Mouse (Mus musculus) cerebellum, postnatal 25 days (tissue): Measurements from ENCODE around the gene Gm49486.
"Not testable (repeated sequence)": the region's sequence is repeated elsewhere in the genome, so short reads cannot be mapped to it uniquely, and the experiment has no call there.

Experiments used
- DNase-seq, 2 experiments: peaks; one replicate each; pipeline ENCODE4 v3.0.0; 2021; ENCODE audit warnings: mixed read lengths in 2 of 2

Gm49486 gene

DNA sequence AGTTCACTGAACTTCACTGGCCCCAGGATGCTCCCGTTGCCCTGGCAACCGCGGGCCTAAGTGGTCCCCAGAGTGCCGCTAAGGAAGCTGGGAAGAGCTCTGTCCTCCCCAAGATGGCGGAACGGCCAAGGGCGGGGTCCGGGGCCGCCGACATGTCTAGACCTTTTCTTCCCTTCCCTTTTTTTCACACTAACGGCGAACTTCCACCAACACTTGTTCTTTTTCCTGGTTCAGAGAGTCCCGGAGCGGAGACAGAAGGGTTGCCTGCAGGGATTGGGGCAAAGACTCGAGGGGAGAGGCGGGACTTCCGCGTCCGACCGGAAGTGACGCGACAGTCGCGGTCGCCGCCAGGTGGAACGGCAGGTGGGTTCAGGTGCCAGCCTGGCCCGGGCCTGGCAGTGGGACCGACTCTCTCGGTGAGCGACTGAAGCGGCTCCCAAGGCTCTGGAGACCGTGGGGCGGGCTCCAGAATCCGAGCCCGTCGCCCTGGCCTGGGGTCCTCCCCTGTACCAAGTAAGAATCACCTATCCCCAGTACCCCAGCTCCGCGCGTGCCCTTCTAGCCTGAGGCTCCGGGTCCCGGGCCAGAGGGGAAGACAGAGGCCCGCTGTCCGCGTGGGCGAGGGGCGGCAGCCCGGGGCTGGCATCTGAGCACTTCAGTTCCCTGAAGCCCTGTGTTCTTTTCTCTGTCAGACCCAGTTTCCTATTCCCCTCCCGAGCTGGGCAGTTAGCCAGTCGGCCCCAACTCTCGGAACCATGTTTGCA is at the start of gene Gm49486, which contains the start of gene Pick1:
Gm49486 (plus strand) TSS at position 334 of the 764 bp plus-strand sequence.
Pick1 (plus strand) TSS at position 116 of the 764 bp plus-strand sequence.
- DNase-seq = peak; percentile 96 to 97

DNA sequence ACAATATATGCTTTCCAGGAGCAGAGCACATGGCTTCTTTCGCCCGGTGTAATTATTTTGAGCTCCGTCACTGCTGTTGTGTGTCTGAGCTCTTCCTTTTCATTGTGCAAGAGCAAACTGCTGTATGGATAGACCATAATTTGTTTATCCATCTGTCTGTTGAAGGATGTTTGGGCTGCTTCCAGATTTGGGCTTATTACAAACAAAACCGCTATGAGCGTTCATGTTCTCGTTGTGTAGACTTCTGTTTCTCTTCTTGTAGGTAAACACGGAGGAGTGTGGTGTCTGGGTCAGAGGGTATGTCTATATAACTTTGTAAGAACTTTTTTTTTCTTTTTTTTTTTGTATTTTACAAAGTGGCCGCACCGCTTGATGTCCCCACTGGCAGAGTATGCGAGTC is 44.0 kb upstream of the Gm49486 start:
- no peak for DNase-seq

DNA sequence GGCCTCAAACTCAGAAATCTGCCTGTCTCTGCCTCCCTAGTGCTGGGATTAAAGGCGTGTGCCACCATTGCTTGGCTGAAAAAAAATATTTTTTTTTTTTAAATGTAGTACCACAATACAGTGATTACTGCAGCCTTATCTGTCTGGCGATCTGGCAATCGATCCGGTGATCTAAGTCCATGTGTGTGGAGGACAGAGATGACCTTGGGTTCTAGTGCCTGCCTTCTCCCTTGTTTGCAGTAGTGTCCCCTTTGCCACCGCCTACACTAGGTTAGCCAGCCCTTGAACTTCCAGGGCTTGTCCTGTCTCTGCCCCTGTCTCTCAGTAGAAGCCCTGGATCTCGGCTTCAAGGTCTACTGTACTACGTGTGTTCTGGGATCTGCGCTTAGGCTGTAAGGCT is 41.4 kb upstream of the Gm49486 start:
- no peak for DNase-seq

DNA sequence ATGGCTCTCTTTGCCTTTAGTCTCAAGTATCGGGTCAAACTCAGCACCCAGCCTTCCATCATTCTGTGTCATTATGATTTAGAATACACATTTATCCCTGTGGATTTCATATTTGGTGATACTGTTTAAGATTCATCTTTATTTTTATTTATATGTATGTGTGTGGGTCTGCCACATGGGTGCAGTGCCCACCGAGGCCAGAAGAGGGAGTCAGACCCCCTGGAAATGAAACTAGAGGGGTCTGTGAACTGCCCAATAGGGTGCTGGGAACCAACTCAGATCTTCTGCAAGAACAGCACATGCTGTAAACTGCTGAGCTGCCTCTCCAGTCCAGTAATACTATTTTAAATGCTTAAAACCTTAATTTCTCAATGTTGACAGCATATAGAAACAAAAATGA is 37.8 kb upstream of the Gm49486 start:
- no peak for DNase-seq

DNA sequence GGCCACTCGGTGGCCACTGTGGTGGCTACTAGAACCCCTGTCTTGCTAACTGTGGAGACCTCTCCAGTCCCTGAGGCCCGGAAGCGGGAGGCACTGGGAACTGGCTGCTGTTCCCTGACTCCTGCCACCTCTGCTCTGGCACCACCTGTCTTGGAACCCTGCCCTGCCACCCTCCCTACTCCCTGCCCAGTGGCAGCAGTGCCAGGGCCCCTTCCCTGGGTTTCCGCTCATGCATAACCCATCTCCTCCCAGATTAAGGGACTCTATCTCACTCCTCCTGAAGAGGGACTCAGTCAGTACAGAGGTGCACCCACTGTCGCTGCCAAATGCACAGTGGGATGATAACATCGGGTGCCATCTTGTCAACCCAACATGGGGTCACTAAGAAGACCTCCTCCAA is 36.7 kb upstream of the Gm49486 start:
- DNase-seq = no peak

DNA sequence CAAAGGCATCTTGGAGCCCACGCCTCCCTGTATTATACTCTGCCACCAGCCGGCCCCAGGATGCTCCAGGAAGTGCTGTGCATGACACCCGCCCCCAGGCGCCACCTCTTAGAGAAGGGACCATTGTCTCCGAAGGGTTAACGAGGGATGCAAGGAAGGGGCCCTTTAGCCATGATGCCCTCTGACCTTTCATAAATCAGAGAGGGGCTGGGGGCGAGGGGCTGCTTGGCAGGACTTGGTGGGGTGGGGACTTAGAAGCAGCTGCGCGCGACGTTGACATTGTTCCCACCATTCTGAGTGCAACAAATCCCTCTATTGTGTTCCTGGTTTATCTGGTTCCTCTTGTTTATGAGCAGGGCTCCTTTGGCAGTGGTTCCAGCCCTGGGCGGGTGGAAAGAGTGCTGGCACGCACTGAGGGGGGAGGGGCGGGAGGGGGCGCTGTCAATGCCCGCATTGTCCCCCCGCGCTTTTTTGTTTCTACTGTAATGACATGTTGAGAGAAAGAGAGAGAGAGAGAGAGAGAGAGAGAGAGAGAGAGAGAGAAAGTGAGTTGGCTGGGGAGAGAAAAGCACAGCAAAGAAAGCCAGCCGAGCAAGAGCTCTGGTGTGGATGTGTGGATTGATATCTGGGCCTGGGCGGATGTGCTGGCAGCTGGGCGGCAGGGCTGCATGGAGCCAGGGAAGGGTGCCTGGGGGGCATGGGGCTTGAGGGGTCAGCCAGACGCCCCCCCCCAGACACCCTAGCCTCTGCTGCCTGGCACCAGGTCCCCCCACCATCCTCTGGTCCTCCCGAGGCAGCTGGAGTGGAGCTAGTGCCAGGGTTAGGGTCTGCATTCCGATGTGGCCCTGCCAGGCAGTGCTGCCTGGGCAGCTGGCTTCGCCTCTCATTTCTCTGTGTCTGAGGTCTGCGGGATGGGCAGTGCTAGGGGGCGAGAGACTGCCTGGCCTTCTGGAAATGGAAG is 36.0 kb upstream of the Gm49486 start:
- DNase-seq = peak in 1 of 2 experiments; percentile 38

DNA sequence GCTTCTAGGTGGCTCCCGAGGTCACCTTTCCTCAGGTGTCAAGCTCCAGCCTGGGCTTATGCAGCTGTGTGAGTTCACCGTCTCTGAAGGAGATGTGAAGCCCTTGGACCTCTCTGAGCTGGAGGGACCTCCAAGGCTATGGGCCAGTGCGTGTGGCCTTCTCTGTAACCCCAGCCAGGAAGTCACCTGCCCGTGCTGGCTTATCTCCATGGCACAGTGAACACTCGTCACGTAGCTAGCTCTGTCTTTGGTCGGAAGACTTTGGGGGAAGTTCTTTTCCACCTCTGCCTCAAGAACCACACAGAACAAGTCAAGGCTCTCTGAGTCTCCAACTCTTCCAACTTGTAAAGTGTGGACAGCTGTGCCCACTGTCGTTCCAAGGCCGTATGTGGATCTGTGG is 35.1 kb upstream of the Gm49486 start:
- DNase-seq = no peak

DNA sequence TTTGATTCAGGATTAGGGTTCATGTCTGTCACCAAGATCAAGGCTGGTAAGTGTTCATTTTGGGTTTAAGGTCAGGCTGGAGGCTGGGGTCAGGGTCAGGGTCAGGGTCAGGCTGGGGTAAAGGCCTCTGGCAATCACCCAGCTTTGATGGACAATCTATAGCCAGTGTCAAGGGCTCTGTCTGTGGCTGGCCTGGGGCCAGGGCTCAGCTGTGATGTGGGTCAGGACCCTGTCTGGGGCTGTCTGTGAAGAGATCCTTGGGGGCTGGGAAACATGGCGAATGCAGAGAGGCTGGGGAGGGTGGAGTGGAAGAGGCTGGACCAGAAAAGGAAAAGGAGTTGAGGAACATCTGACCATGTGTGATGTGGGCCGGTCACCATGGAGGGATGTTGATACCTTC is 34.2 kb upstream of the Gm49486 start:
- no peak for DNase-seq

DNA sequence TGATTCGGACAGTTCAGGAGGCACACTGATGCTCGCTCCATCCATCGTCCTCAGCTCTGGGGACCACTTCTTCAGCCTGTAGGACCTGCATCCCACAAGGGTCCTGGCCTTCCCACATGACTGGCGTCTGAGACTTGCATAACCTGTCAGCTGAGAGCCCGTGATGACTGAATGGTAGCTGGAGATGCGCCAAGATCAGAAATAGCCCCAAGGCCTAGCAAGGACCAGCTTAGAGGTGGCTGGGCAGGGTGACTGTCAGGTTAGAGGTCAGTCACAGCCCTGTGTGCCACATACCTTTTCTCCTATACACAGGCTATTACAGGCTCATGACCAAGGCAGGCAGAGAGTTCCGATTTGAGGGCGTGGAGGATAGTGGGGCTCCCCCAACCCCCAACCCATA is 33.7 kb upstream of the Gm49486 start:
- DNase-seq = no peak

DNA sequence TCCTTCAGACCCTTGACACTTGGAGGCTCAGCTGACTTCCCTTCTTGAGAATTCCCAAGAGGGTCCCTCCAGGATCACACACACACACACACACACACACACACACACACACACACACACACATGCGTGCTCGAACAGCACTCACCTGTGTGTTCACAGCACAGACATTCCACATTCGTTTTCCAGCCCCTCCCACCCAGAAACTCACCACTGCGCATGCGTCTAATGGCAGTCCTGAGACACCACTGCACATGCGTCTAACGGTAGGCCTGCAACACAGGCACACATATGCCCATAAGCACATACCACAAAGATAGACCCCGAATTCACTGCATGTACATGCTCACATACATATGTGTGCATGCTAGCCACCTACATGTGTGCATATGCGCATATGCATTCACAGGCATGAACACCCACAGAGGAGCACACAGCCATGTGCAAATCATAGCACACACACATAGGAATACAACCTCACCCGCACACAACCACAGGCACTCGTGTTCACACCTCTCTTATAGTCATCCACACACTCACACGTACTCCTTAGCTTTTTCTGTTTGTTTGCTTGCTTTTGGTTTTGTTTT is 29.7 kb upstream of the Gm49486 start:
- no peak for DNase-seq

DNA sequence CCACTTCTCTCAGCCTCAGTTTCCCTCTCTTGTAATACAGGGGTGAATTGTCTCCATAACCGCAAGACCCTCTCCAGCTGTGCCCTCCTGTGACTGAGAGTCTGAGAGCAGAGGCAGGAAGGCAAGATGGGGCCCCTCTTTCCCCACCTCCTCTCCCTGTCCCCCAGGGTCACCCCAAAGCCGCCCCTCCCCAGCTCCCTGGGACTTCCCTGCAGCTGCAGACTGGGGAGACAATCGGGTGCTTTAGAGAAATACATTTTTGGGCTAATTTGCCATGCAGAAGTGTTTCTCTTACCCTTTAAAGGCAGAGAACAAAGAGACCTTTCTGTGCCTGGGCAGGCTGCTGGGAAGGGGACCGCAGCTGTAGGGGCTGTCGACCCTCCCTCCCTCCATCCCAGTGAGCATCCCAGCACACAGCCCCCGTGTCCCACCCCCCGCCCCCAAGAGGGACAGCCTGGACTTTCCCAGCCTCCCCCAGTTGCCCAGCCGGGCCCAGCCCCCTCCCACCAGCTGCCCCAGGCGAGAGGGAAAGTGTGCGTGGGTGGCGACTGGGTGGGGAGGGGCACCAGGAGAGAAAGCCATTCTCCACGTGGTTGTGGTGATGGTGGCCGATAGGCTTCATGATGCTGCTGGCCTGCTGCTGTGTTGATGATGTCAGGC is 27.6 kb upstream of the Gm49486 start:
- DNase-seq = no peak

DNA sequence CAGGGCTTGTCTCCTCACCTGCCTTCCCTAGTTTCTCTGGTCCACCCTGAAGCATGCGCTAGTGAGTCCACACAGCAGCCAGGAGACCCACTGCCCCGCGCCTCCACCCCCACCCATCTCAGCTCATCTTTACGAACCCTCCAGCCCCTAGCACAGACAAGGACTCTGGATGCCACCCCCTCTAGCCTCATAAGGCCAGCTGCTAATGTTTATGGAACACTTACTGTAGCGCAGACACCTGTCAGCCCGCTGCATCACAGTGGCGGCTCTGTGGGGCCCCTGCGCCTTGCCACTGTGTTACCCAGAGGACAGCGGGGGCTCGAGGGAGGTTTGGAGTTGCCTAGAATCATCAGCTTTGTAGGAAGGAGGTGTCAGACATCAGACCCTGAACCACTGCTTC is 26.6 kb upstream of the Gm49486 start:
- DNase-seq = no peak

DNA sequence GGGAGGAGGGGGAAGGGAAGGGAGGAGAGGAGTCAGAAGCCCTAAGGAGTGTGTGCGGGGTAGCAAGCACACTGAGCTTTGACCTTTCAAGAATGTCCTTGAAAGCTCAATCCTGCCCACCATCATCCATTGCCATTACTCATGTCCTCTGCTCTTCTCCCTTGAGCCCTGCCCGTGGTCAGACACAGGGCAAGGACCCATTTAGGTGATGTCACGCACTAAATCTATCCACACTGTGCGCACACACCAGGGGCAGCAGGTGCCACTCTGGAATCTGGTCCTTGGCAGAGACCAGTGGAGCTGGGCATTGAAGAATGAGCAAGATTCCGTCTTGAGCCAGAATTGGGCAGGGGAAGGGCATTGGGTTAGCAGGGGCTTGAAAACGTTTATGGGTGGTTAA is 21.0 kb upstream of the Gm49486 start:
- no peak for DNase-seq

DNA sequence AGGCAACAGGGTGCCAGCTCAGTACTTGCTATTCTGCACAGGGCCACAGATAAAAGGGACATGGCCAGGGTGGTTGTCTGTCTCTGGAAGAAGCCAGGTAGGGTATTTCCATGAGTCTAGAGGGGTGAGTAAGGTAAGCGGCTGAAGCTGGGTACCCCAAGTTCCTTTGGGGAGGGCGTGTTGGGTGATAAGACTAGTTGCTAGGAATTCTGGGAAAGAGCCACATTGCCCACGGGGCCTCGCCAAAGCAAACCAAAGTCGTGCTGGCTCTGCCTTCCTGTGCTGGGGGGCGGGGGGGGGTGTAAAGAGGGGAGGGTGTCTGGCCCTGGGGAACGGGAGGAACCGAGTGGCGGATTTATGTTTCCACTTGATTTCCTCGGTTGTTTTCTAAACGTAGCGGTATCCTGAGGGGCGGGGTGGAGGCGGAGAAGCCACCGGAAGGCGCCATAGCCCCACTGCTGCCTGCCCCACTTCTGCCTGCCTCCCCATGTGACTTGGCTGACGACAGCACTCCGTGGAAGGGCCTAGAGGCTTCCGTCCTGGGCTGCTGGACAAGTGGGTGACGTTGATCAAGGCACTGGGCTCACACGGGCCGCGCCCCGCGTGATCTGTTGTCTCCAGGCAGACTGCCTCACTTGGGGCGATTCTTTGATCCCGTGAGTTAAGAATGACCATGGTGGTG is 20.3 kb upstream of the Gm49486 start:
- peak in 1 of 2 experiments; percentile 12 for DNase-seq

DNA sequence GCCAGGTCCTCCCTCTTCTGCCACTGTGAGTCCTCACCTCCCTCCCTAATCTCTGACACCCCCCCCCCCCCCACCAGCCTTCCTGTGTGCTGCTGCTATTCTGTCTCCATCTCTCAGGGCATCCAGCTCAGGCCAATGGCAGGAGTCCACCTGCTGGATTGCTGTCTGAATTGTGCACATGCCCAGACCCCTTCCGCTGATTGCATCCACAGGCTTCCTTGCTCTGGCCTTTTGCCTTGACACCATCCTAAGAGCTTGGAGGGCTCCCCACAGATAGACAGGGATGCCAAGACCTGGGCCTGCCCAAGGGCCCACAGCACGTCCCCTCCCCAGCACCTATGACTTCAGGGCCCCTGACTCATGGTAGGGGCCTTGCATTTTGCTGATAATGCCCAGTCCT is 18.8 kb upstream of the Gm49486 start:
- DNase-seq = no peak

DNA sequence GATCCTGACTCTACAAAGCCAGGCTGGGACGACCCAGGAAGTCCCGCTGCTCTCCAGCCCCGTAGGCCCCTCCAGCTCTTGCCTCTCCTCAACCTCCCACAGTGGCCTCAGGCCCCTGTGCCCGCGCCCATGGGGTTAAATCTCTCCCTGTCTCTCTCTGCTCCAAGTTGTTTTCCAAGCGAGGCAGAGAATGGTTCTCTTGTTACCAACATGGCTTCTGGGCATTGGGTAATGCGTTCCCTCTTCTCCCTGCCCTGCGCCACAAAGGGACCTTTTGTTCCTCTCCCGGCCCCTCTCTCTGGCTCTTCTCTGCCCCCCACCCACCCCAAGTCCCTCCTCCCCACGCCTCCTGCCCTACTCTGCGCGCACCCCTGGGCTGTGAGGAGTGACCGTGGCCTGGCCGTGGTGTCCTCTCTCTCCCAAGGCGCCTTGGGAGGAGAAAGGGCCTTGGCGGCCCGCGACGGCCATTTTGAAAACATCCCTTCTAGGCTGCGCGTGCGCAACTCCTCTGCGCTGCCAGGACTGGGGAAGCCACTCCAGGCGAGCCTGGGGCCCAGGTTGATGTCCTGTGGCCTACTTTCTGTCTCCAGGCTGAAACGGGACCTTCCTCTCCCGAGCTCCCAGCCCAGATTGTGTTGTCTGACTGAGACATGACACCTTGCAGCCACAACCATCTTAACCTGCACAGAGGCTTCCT is 16.3 kb upstream of the Gm49486 start:
- DNase-seq = no peak

DNA sequence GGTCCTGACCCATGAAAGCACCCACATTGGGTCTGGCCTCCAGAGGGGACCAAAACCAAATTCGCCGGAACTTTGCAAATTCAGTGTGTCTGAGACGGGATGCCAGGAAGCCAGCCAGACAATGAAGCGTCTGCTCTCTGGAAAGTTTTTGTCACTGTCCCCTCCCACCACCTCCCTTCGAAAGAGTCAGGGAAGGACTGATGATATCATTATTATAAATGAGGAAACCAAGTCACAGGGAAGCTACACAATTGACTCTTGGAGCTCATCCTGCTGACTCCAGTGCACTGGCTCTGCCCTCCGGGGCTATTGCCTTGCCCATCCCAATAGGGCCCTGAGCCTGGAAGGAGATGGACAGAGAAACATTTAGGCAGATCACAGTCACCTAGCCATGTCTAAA is 15.6 kb upstream of the Gm49486 start:
- DNase-seq = no peak

DNA sequence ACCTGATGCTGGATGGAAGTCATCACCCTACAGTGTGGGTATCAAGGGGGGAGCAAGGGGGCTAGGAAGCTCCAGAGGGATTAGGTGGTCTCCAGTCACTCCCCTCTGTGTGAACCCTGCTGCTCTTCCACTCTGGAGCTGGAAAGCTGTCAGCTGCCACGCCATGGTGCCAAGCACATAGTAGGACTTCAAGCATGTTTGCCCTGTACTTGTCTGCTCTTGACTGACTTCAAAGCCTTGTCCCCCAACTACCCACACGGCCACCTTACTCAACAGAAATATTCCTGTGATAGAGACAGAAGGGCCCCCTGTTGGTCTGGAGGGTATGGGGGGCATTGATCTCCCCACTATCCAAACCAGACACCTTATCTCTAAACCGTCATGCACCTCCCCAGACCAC is 13.0 kb upstream of the Gm49486 start:
- DNase-seq = no peak

DNA sequence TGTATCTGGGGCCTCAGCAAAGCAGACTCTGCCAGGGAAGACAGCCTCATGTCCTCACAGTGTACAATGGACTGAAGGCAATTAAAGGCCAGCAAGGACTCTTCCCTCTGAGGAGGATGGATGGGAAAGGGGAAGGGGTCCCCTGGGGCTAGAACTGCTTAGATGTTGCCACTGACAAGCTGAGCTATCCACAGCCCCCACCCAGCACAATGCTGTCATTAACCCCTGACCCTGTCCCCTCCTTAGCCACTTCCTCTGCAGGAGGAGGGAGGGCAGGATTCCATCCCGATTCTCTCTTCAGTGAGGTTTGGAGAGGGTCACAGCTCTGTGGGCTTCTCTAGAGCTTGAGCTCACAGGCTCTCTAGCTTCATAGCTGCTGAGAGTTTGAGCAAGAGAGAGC is 9.6 kb upstream of the Gm49486 start:
- DNase-seq = no peak

DNA sequence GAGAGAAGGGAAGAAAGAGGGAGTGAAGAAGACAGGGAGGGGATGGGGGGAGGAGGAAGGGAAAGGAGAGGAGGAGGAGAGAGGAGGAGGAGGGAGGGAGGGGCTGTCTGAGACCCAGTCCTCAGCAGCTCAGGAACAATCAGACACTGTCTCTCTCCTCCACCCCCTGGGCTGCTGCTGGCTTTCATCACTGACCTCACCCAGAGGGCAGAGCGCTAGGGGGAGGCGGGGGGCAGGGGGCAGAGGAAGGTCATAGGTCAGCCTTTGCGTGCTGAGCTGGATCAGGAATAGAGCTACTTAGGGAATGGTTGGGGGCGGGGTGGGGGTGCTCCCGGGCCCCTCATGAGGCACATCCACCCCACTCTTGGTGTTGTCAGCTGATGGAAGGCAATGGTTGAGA is 5.5 kb upstream of the Gm49486 start:
- no peak for DNase-seq

DNA sequence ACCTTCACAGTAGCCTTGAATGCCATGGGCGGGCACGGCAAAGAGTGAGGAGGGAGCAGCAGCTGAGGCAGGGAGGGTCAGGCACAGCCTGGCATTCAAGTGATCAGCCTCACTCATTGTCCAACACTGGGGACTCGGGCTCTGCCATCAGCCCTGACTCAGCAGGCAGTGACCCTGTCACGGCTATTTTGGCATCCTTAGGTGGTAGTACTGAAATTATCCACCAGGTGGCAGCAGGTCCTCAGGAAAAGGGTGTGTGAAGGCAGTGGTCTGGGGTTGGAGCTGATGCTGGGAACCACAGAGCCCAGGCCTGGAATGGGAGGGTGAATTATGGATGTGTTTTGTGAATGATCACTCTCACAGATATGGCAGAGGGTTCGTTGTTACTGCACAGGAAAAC is 4.5 kb upstream of the Gm49486 start:
- peak; percentile 89 to 92 for DNase-seq

DNA sequence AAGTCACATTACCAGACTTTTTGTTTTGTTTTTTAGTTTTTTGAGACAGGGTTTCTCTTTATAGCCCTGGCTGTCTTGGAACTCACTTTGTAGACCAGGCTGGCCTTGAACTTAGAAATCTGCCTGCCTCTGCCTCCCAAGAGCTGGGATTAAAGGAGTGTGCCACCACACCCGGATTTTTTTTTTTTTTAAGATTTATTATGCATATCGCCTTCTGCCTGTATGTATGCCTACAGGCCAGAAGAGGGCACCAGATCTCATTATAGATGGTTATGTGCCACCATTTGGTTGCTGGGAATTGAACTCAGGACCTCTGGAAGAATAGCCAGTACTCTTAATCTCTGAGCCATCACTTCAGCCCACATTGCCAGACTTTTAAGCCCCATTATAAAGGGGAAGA is 3.4 kb upstream of the Gm49486 start:
- DNase-seq = not testable (repeated sequence)
